Mouse (Mus musculus): ENCODE data around the gene 2010111I01Rik.
"Not testable (repeated sequence)": the region's sequence is repeated elsewhere in the genome, so short reads cannot be mapped to it uniquely, and the experiment has no call there.

2010111I01Rik gene

GRCm38 (mm10) chr13:63073911-63074675, 109.4 kb downstream of the 2010111I01Rik start:
- in situ Hi-C loops (cut with MboI, MseI): no loop called here

DNA sequence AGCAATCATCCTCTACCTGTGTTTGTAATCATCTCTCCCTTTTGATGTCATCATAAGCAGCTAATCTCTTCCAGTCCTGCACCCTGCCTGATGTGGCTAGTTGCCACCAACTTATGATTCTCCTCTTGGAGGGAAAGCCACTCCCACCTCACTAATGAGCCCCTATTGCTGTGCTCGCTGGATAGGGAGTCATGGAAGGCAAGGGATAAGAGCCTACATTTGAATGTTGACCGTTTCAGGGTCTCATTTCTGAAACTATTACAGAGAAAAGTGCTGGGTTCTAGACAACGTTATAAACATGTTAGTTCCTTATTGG, 109.9 kb downstream of the 2010111I01Rik start:
- in situ Hi-C loops (cut with MboI, MseI): no loop called here

DNA sequence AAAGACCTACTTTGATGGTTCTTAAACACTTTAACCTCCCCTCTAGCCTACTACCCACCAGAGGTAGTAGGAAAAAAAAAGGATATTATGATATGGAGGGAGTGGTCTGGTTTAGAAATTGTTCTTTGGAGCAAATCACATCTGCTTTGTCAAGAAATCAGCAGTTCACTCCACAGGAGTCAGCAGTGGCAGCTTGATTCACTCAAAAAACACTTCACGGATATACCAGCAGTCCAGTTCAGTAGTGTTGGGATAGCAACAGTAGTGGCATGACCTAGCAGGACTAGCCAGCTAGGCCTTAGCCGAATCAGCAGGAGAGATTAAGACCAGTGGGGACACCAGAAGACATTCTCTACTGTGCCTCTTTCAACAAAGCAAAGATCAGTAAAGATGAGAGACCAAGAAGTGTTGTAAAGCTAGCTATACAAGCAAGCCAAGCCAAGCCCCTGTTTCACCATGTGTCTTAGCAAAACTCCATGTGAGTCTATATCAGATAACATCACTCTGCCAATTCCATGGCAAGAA, 110.7 kb downstream of the 2010111I01Rik start:
- in situ Hi-C loops (cut with MboI, MseI): no loop called here

DNA sequence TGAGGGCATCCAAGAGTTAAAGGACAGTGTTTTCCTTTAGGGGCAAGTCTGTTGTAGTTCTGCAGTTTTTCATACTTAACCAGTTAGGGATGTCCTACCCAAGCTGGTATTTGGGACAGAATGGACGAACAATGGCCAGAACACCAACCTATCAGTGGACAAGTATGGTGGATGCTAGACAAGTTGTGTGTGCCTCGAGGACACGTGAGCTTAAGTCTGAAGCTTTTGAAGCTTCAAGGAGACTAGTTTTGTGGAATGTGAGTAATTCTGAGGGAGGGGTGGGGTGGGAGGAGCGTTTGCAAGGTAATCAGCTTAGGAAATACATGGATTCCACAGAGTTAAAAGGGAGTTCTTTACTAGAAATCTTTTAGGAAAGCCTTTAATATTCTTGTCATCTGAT, 115.5 kb downstream of the 2010111I01Rik start:
- in situ Hi-C loops (cut with MboI, MseI): no loop called here

DNA sequence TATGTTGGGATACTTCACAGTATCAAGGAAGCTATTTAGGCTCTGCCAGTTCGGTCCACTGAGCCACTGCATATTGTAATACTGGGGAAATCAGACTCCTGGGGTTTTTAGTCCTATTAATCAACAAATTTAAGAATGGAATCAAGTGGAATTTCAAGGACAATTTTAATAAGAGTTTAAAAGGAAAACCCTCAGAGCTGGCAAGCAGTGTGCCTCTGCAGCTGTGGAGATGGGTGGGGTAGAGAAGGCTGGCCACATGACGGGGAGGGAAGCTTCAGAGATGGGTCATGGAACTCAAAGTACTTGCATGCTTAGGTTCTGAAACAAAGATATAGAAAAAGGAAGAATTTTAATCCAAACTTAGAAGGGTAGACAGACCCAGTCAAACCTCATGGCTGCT, 116.1 kb downstream of the 2010111I01Rik start:
- in situ Hi-C loops (cut with MboI, MseI): no loop called here

DNA sequence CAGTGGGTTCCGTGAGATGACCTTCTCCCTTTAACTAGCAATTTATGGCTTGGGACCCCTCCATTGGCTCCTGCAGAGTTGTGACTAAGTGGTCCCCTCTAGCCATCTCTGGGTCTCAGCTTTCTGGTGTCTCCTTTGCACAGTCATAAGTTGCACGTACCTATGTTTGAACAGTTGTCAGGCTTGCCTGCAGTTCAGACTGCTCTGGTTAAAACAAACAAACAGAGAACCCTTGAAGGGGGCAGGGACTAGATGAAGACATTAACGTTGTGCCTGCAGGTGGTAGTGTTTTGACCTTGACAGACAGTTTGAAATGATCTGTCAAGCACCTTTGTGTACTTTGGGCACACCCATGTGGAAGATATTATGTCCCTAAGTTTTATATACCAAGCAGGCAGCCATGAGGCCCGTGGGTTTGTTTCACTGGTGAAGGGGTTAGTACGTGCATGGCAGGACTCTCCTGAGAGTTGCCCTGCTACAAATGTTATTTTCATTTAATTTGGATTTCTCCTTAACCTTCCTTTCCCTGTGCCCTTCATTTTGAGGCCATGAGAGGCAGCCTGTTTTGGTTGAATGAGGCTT, 118.0 kb downstream of the 2010111I01Rik start:
- in situ Hi-C loops (cut with MboI, MseI): no loop called here

- in situ Hi-C loops (cut with MboI, MseI): not testable (repeated sequence)
These were observed 118.4 kb downstream of the 2010111I01Rik start for GRCm38 (mm10) chr13:63083139-63083538.

DNA sequence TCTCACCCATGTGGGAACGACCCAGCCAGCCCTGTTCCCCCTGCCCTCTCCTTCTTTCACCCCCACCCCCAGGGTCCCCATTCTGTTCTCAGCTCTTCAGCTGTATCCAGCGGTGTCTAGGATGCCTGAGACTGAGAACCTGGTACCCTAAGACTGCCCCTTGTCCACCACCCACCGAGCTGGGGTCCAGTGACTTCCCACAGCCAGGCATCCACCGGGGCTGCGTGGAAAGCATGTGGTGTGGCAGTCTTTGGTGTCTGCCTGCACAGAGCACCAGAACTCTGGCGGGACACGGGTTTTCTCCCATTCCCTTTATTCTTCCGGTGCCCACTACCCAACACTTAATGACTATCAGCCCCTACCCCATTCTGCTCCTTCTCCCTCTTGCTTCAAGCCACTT, 119.0 kb downstream of the 2010111I01Rik start:
- in situ Hi-C loops (cut with MboI, MseI): no loop called here

DNA sequence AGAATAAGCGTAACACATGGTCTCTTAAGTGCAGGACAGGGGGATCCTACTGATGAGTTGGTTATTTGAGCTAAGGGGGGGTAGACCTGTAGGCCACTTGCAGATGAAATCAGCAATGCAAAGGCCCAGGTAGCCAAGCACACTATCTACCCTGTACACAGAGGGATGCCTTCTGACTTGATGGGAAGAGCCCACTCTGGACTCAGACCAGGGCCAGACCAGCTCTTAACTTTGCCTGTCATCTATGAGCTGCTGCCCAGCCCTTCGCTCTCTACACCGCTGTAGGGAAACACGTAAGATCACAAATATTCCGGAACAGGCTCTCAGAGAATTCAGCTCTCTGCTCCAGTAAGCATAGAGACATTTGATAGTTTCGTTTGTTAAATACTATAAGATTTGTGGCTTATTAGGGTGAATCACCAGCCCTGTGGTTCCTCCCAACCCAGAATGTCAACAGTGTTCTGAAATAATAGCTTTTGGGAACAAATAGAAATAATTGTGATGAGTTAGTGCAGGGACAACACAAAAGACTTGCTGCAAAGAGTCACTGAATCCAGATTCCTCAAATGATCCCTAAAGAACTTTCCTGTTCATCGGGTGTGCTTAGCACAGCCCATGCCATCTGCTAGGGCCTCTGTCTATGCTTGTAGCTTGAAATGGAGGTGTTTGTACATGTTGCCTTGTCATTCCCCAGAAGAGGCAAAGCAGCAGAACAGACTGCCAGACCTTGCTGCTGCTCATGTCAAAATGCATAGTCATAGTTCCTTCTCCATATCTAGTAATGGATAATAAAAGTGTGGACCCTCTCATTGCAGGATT, 123.4 kb downstream of the 2010111I01Rik start:
- in situ Hi-C loops (cut with MboI, MseI): no loop called here

DNA sequence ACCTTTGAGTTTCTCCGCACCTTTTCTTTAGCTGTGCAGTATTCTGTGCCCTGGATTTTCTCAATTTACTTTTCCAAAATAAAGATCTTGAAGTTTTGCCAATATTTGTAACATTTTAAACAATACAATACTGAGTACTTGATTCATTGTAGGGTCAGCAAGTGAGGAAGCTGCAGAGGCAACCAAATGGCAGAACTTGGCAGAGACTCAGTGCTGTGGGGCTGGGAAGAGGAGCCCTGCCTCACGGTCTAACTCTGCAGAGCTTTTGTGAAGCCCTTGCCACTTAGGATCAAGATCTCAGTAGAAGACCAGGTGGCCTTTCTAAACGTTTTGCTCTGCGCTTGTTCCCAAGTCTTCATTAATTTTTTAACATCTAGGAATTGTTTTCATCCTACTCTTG, 124.8 kb downstream of the 2010111I01Rik start:
- in situ Hi-C loops (cut with MboI, MseI): no loop called here

GRCm38 (mm10) chr13:63091246-63091645, 126.6 kb downstream of the 2010111I01Rik start:
- in situ Hi-C loops (cut with MboI, MseI): no loop called here

DNA sequence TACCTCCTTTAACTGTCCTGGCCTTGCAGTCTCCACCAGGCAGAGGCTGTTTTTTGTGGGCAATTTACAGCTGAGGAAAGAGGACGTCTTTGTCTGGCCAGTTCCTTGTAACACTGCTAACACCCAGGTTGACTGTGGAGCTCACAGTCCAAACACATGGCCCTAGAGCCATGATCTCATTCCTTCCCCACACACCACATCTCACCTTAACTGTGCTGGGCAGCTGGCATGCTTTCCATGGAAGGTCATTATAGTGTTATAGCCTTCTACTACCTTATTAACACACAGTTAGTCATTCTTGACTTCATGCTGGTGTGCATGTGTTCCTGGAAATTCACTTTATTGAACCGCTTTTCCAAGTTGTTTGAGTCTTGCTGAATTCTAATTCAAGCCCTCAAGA, 127.6 kb downstream of the 2010111I01Rik start:
- in situ Hi-C loops (cut with MboI, MseI): no loop called here

DNA sequence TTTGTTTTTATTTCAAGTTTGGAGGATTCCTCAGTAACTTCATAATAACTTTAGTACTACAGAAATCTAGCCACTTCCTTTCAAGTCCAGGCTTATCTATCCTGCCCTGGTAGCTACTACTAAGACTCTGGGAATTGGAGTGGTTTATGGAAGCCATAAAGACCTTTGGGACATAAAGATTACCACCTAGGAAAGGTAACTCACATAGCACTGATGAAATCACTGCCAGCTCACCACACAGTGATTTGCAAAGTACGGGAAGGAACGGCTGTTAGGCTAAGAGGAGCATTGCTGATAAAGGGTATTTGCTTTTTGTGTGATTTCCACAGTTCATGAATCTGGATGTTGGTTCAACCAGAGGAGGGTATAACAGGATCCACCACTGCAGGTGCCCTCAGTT, 128.2 kb downstream of the 2010111I01Rik start:
- in situ Hi-C loops (cut with MboI, MseI): no loop called here

DNA sequence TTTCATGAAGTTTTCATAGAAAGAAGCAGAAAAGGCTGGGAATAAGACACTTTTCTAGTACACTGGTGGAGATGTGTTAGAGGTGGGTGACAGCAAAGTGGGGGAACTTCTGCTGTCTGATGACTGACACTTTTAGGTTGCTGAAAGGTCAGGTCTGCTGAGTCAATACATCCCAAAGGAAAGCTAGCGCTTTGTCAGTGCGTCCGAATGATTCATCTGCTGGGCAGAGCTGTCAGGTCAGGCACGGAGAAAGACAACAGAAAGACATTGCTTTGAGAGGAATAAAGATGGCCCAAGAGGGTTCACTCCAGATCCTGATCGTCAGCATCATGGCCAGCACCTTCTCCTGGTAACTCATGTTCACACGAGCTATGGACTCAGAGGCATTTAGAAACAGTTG, 128.9 kb downstream of the 2010111I01Rik start:
- in situ Hi-C loops (cut with MboI, MseI): no loop called here

DNA sequence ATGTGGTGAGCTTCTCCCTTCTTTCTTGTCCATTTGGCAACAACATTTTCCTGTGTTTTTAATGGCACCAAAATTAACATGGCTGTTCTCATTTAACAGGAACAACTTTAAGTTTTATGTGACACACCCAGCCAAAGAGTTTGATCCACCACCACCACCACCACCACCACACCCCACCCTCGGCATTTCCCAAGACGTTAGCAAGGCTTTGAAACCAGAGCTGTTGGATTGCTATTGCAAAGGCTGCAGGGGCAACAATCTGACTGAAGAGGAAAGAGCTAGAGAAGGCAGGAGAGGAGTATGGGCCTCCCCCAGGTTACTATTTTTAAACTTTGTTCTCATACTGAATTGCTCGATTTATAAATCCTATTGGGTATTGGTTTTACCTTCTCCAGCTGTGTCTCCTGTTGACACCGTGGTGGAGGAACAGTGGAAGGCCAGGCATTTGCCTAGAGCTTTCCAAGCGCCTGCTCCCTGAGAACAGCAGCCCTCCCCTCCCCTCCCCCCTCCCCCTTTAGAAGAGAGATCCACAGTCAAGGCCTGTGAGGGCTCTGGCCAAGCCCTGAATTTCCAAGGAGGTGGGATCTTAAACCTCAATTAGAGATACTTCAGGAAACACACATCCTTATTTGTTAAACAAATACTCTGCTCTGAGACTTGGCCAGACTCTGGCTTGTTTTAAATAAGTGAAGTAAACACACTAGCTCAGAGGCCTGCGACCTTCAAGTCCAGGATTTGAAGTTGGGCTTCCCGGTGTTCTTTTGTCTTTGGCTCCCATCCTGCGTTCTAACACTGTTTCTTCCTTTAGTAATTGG, 129.8 kb downstream of the 2010111I01Rik start:
- in situ Hi-C loops (cut with MboI, MseI): no loop called here

DNA sequence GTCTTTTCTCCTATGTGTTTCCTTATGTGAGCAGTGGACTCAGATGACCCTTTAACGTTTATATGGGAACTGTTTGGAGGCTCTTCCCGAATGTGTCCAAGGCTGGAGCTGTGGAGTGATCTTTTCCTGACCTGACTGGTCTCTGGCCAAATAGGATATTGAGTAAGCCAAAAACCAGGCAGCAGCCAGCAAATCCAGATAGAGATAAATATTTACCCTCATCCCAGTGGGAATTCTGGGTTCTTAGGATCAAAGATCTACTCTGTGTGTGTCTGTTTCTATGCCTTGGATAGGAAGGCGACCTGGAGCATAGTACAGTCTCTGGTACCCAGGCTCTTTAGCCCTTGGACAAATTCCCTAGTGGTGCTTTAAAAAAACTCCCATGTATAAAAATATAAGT, 132.1 kb downstream of the 2010111I01Rik start:
- in situ Hi-C loops (cut with MboI, MseI): no loop called here

DNA sequence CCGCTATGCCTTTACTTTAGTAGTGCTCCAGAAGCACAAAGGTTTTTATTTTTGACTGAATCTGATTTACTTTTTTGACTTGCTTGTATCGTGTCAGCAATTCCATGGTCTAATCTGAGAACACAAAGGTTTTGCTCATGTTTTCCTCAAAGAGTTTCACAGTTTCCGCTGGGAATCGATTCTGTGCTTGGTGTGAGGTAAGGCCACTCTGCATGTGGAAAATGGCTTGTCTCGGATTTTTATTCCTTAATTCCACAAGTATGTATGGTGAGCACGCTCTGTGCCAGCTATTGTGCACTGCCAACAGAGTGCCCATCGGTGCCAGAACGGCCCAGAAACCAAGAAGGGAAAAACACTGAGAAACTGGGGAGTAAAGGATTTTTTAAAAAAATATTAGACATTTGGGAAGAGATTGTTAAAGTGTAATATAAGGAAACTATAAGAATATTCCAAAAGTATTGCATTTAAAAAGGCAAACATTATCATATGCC, 132.8 kb downstream of the 2010111I01Rik start:
- in situ Hi-C loops (cut with MboI, MseI): no loop called here

- in situ Hi-C loops (cut with MboI, MseI): no loop called here
These were observed 137.1 kb downstream of the 2010111I01Rik start for GRCm38 (mm10) chr13:63101761-63102160.

GRCm38 (mm10) chr13:63102848-63103585, 138.3 kb downstream of the 2010111I01Rik start:
- in situ Hi-C loops (cut with MboI, MseI): no loop called here

GRCm38 (mm10) chr13:63106574-63106973, 141.9 kb downstream of the 2010111I01Rik start:
- in situ Hi-C loops (cut with MboI, MseI): no loop called here

DNA sequence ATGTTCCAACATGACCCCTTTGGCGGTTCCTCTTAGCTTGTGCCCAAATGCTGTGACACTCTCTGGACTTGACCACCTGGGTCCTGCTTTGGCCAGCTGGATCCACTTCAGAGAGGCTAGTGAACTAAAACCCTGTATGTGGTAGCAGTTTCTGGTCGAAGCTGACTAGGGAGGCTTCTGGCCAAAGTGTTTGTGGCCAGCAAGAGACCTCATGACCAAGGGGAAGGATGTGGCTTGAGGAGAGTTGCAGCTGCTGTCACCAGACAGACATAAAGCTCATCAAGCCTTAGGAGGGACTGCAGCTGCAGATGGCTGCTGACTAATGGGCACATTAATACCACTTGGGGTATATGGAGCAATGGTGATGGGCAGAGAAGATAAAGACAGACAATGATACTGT, 143.9 kb downstream of the 2010111I01Rik start:
- in situ Hi-C loops (cut with MboI, MseI): no loop called here
